Mouse (Mus musculus) CH12.LX (cell line): ENCODE results near the gene Fgfr2. TPM values are rescaled to one million over a fixed set of nuclear protein-coding genes. Genes with fewer than 3 reads are reported as not detected.

Experiments used
- DNase-seq: peaks from one replicate; pipeline ENCODE4 v3.0.0-alpha.2; 2013; ENCODE audit errors: extremely low read depth
- H3K27ac ChIP-seq: 2 replicates; pipeline ENCODE4 v1.5.1; 2012; ENCODE audit warnings: low read depth, mild to moderate bottlenecking, control low read depth, moderate library complexity; ENCODE audit not compliant: insufficient read depth
- H3K27me3 ChIP-seq: replicated peaks from 2 replicates; pipeline ENCODE3; 2012; ENCODE audit warnings: inconsistent platforms
- H3K36me3 ChIP-seq, 2 experiments: replicated peaks in 1 of 2; 2 replicates each; pipeline versions ENCODE3 to v1.6.1; 2012; ENCODE audit warnings: inconsistent platforms in 1 of 2, low read length in 1 of 2, mild to moderate bottlenecking in 1 of 2, mixed read lengths in 1 of 2, moderate library complexity in 1 of 2; ENCODE audit not compliant: control insufficient read depth in 1 of 2, insufficient read depth in 1 of 2
- H3K4me1 ChIP-seq, 2 experiments: 2 replicates each; pipeline ENCODE4 v1.6.1; 2012; ENCODE audit warnings: inconsistent platforms in 1 of 2, moderate library complexity in 1 of 2; ENCODE audit not compliant: insufficient read depth in 2 of 2, control insufficient read depth in 1 of 2
- H3K4me2 ChIP-seq: 2 replicates; pipeline ENCODE4 v1.6.1; 2012; ENCODE audit warnings: low read depth, mild to moderate bottlenecking, control low read depth; ENCODE audit not compliant: poor library complexity, insufficient read depth, severe bottlenecking
- H3K4me3 ChIP-seq, 3 experiments: fragments of 150-350 bp in 1 of 3; sonication (generic) in 1 of 3; replicated peaks in 1 of 3; 2 replicates each; pipeline versions ENCODE3 to v1.5.1; 2011 to 2012; ENCODE audit warnings: low read depth in 2 of 3, low read length in 2 of 3, mild to moderate bottlenecking in 2 of 3, moderate library complexity in 2 of 3, control low read depth in 1 of 3, improper control_type of control experiment in 1 of 3, inconsistent platforms in 1 of 3, mixed read lengths in 1 of 3; ENCODE audit not compliant: poor library complexity in 1 of 3
- H3K79me2 ChIP-seq: replicated peaks from 2 replicates; pipeline ENCODE4 v1.6.1; 2012; ENCODE audit warnings: mild to moderate bottlenecking, moderate library complexity; ENCODE audit not compliant: control insufficient read depth, poor library complexity, insufficient read depth, severe bottlenecking; ENCODE audit errors: extremely low read depth
- H3K9ac ChIP-seq: 2 replicates; pipeline ENCODE4 v1.6.1; 2012; ENCODE audit warnings: low read depth, mild to moderate bottlenecking, control low read depth, moderate library complexity; ENCODE audit not compliant: insufficient read depth
- H3K9me3 ChIP-seq: replicated peaks from 2 replicates; pipeline ENCODE3; 2012; ENCODE audit warnings: low read length, inconsistent platforms, mixed read lengths
- BHLHE40 ChIP-seq: IDR thresholded peaks from 2 replicates; pipeline ENCODE4 v1.6.1; 2011; ENCODE audit warnings: mild to moderate bottlenecking, low read depth, low read length, improper control_type of control experiment
- E2F4 ChIP-seq: IDR thresholded peaks from 2 replicates; pipeline ENCODE4 v1.6.1; 2011; ENCODE audit warnings: low read depth, low read length, improper control_type of control experiment; ENCODE audit not compliant: insufficient replicate concordance
- ELF1 ChIP-seq: IDR thresholded peaks from 2 replicates; pipeline ENCODE4 v1.6.1; 2014; ENCODE audit warnings: low read depth, mild to moderate bottlenecking, inconsistent platforms, low read length, improper control_type of control experiment
- ETS1 ChIP-seq: conservative IDR thresholded peaks from 2 replicates; pipeline ENCODE4 v1.6.1; 2012; ENCODE audit warnings: low read depth, mild to moderate bottlenecking, inconsistent platforms, low read length, improper control_type of control experiment, moderate library complexity
- HCFC1 ChIP-seq: IDR thresholded peaks from 2 replicates; pipeline ENCODE4 v1.6.1; 2012; ENCODE audit warnings: low read depth, mild to moderate bottlenecking, inconsistent platforms, low read length, improper control_type of control experiment
- JUND ChIP-seq: conservative IDR thresholded peaks from 2 replicates; pipeline ENCODE4 v1.6.1; 2011; ENCODE audit warnings: low read depth, low read length, improper control_type of control experiment
- MAFK ChIP-seq: IDR thresholded peaks from 2 replicates; pipeline ENCODE4 v1.6.1; 2011; ENCODE audit warnings: low read length, improper control_type of control experiment; ENCODE audit not compliant: insufficient replicate concordance
- MAX ChIP-seq: IDR thresholded peaks from 2 replicates; pipeline ENCODE4 v1.6.1; 2011; ENCODE audit warnings: low read length, improper control_type of control experiment
- MAZ ChIP-seq: IDR thresholded peaks from 2 replicates; pipeline ENCODE4 v1.6.1; 2012; ENCODE audit warnings: low read depth, mild to moderate bottlenecking, inconsistent platforms, low read length, improper control_type of control experiment, moderate library complexity
- MEF2A ChIP-seq: IDR thresholded peaks from 2 replicates; pipeline ENCODE4 v1.6.1; 2014; ENCODE audit warnings: low read depth, mild to moderate bottlenecking, inconsistent platforms, low read length, improper control_type of control experiment, borderline replicate concordance
- MXI1 ChIP-seq: IDR thresholded peaks from 2 replicates; pipeline ENCODE4 v1.6.1; 2011; ENCODE audit warnings: mild to moderate bottlenecking, low read depth, low read length, improper control_type of control experiment
- MYC ChIP-seq: IDR thresholded peaks from 2 replicates; pipeline ENCODE4 v1.6.1; 2011; ENCODE audit warnings: low read depth, mild to moderate bottlenecking, improper control_type of control experiment, low read length
- NELFE ChIP-seq: IDR thresholded peaks from 2 replicates; pipeline ENCODE4 v1.6.1; 2011; ENCODE audit warnings: low read depth, low read length, improper control_type of control experiment
- POLR2A ChIP-seq: IDR thresholded peaks from 2 replicates; pipeline ENCODE4 v1.6.1; 2011; ENCODE audit warnings: low read depth, mild to moderate bottlenecking, improper control_type of control experiment, low read length
- RCOR1 ChIP-seq: conservative IDR thresholded peaks from 2 replicates; pipeline ENCODE4 v1.6.1; 2012; ENCODE audit warnings: low read depth, mild to moderate bottlenecking, inconsistent platforms, low read length, improper control_type of control experiment
- SIN3A ChIP-seq: IDR thresholded peaks from 2 replicates; pipeline ENCODE4 v1.6.1; 2012; ENCODE audit warnings: low read length, improper control_type of control experiment, inconsistent platforms
- SMC3 ChIP-seq: IDR thresholded peaks from 2 replicates; pipeline ENCODE4 v1.6.1; 2011; ENCODE audit warnings: low read depth, low read length, improper control_type of control experiment
- TBP ChIP-seq: conservative IDR thresholded peaks from 2 replicates; pipeline ENCODE4 v1.6.1; 2011; ENCODE audit warnings: low read depth, low read length, improper control_type of control experiment
- TCF12 ChIP-seq: IDR thresholded peaks from 2 replicates; pipeline ENCODE4 v1.6.1; 2014; ENCODE audit warnings: low read depth, mild to moderate bottlenecking, inconsistent platforms, low read length, improper control_type of control experiment
- ZMIZ1 ChIP-seq: IDR thresholded peaks from 2 replicates; pipeline ENCODE4 v1.6.1; 2012; ENCODE audit warnings: low read depth, mild to moderate bottlenecking, inconsistent platforms, low read length, improper control_type of control experiment
- ZNF384 ChIP-seq: IDR thresholded peaks from 2 replicates; pipeline ENCODE4 v1.6.1; 2012; ENCODE audit warnings: low read depth, low read length, improper control_type of control experiment, inconsistent platforms
- dilution Hi-C: fragments of 300-500 bp; cut with MboI; formaldehyde crosslinking; loops from 2 replicates; pipeline ENCODE4 v1.14.3; 2020; ENCODE audit warnings: low sequenced_read_pairs; ENCODE audit not compliant: extremely low pct_unique_long_range_greater_than_20kb, extremely low pct_ligation_motif_present
- in situ Hi-C: fragments of 300-500 bp; cut with MboI; formaldehyde crosslinking; loops from 3 replicates; pipeline ENCODE4 v1.14.3; 2019; ENCODE audit warnings: low sequenced_read_pairs, low pct_ligation_motif_present, low pct_unique_long_range_greater_than_20kb, mixed read lengths
- polyA plus RNA-seq: library from polyadenylated mRNA; unstranded; fragments of >175 nt; gene quantifications from 2 replicates; pipeline ENCODE4 v1.2.1, GENCODE M21; 2012; ENCODE audit warnings: low read depth; ENCODE audit not compliant: insufficient read length
- total RNA-seq, 2 experiments: library from RNA; depleted of rRNA; stranded (reverse); fragments of 300-350 nt in 1 of 2; fragments of >200 nt in 1 of 2; gene quantifications; 2 replicates each; pipeline ENCODE4 v1.2.3; 2012 to 2014

Fgfr2 gene
- total and polyA plus RNA-seq, 3 experiments: not detected

GRCm38 (mm10) chr7:132624161-132624560 is 499.0 kb downstream of the Fgfr2 start:
- Histone ChIP-seq H3K27me3 (no peaks in the 10 kb centered on the region), H3K9ac (no peak overlapping the region), H3K4me3 (no peak overlapping the region)
- TF ChIP-seq SMC3: no peak
- TF ChIP-seq SIN3A: no peak
- no peak for TF ChIP-seq MXI1
- TF ChIP-seq MAFK: no peak
- no peak for TF ChIP-seq NELFE
- TF ChIP-seq ZMIZ1: no peak
- TF ChIP-seq MAZ: no peak
- TF ChIP-seq E2F4: no peak
- TF ChIP-seq POLR2A: no peak
- TF ChIP-seq JUND: no peak
- no peak for TF ChIP-seq ZNF384
- no peak for TF ChIP-seq HCFC1
- no peak for TF ChIP-seq TCF12
- TF ChIP-seq MYC: no peak
- TF ChIP-seq, all 38 proteins: peak for 0
- no peak for DNase-seq
- Histone ChIP-seq H3K4me1 (peaks cover 0 to 5% of the 10 kb centered on the region in 2 experiments; a peak in 1 of 4 replicates), H3K36me3 (peaks cover 0 to 4% of the 10 kb centered on the region in 2 experiments), H3K9me3 (no peaks in the 10 kb centered on the region), H3K79me2 (no peaks in the 10 kb centered on the region), H3K27ac (no peak overlapping the region), H3K4me2 (no peak overlapping the region)
- in situ Hi-C loops: no loop called here
- dilution Hi-C loops: no loop called here

GRCm38 (mm10) chr7:132619975-132620918 is 502.9 kb downstream of the Fgfr2 start:
- Histone ChIP-seq H3K4me1 (peaks cover 2 to 8% of the 10 kb centered on the region in 2 experiments; a peak in 2 of 4 replicates), H3K4me2 (no peak overlapping the region), H3K9me3 (no peaks in the 10 kb centered on the region), H3K27ac (no peak overlapping the region), H3K27me3 (no peaks in the 10 kb centered on the region), H3K9ac (no peak overlapping the region), H3K36me3 (peaks cover 0 to 4% of the 10 kb centered on the region in 2 experiments), H3K79me2 (no peaks in the 10 kb centered on the region), H3K4me3 (no peak overlapping the region)
- in situ Hi-C loops (no loop called here), dilution Hi-C loops (no loop called here)
- TF ChIP-seq SMC3: no peak
- no peak for TF ChIP-seq TBP
- TF ChIP-seq TCF12: no peak
- TF ChIP-seq MEF2A: no peak
- no peak for TF ChIP-seq MAX
- no peak for TF ChIP-seq MYC
- no peak for TF ChIP-seq BHLHE40
- TF ChIP-seq MAFK: no peak
- no peak for TF ChIP-seq ETS1
- TF ChIP-seq ELF1: no peak
- TF ChIP-seq RCOR1: no peak
- DNase-seq: no peak
